Mouse (Mus musculus) MEL (cell line): ENCODE results near the gene Eml6. TPM values are rescaled to one million over a fixed set of nuclear protein-coding genes. Genes with fewer than 3 reads are reported as not detected.

Experiments
- DNase-seq: peaks from one replicate; pipeline ENCODE4 v3.0.0; 2011; ENCODE audit warnings: low read depth, low spot score
- H3K27ac ChIP-seq: 2 replicates; pipeline ENCODE4 v1.5.1; 2012; ENCODE audit warnings: low read depth, mild to moderate bottlenecking, control low read depth, low read length, moderate library complexity; ENCODE audit not compliant: control insufficient read depth
- H3K27me3 ChIP-seq, 2 experiments: fragments of 150-350 bp in 1 of 2; sonication (generic) in 1 of 2; 2 replicates each; pipeline ENCODE4 v1.6.1; 2012; ENCODE audit warnings: low read length in 2 of 2, mild to moderate bottlenecking in 2 of 2, improper control_type of control experiment in 1 of 2, moderate library complexity in 1 of 2; ENCODE audit not compliant: insufficient read depth in 2 of 2, control insufficient read depth in 1 of 2
- H3K36me3 ChIP-seq, 2 experiments: 2 replicates each; pipeline ENCODE4 v1.6.1; 2012 to 2014; ENCODE audit warnings: low read length in 2 of 2, improper control_type of control experiment in 1 of 2, inconsistent platforms in 1 of 2, mild to moderate bottlenecking in 1 of 2; ENCODE audit not compliant: insufficient read depth in 2 of 2, control insufficient read depth in 1 of 2
- H3K4me1 ChIP-seq, 2 experiments: fragments of 150-350 bp in 1 of 2; sonication (generic) in 1 of 2; 2 replicates each; pipeline ENCODE4 v1.6.1; 2012; ENCODE audit warnings: low read length in 2 of 2, improper control_type of control experiment in 1 of 2, mild to moderate bottlenecking in 1 of 2; ENCODE audit not compliant: insufficient read depth in 2 of 2, control insufficient read depth in 1 of 2
- H3K4me3 ChIP-seq, 2 experiments: fragments of 150-350 bp in 1 of 2; sonication (generic) in 1 of 2; 2 replicates each; pipeline ENCODE4 v1.5.1; 2012; ENCODE audit warnings: low read depth in 2 of 2, low read length in 2 of 2, mild to moderate bottlenecking in 2 of 2, moderate library complexity in 2 of 2, control low read depth in 1 of 2, improper control_type of control experiment in 1 of 2; ENCODE audit not compliant: control insufficient read depth in 1 of 2, insufficient read depth in 1 of 2
- H3K79me2 ChIP-seq: 2 replicates; pipeline ENCODE4 v1.6.1; 2012; ENCODE audit warnings: mild to moderate bottlenecking, low read length, moderate library complexity; ENCODE audit not compliant: control insufficient read depth, poor library complexity, insufficient read depth
- H3K9ac ChIP-seq: 2 replicates; pipeline ENCODE4 v1.6.1; 2012; ENCODE audit warnings: low read depth, mild to moderate bottlenecking, control low read depth, low read length, moderate library complexity; ENCODE audit not compliant: control insufficient read depth, poor library complexity, severe bottlenecking
- H3K9me3 ChIP-seq: fragments of 150-350 bp; sonication (generic); replicated peaks from 2 replicates; pipeline ENCODE4 v1.6.1; 2012; ENCODE audit warnings: mild to moderate bottlenecking, low read length, improper control_type of control experiment, moderate library complexity; ENCODE audit not compliant: insufficient read depth
- CHD1 ChIP-seq: IDR thresholded peaks from 2 replicates; pipeline ENCODE4 v1.6.1; 2012; ENCODE audit warnings: low read depth, mild to moderate bottlenecking, inconsistent platforms, low read length, improper control_type of control experiment
- ELF1 ChIP-seq: IDR thresholded peaks from 2 replicates; pipeline ENCODE4 v1.6.1; 2014; ENCODE audit warnings: low read depth, mild to moderate bottlenecking, inconsistent platforms, low read length, improper control_type of control experiment, moderate library complexity
- EP300 ChIP-seq, 2 experiments: IDR thresholded peaks; 2 replicates each; pipeline ENCODE4 v1.6.1; 2011; ENCODE audit warnings: improper control_type of control experiment in 2 of 2, low read length in 2 of 2, low read depth in 1 of 2, mild to moderate bottlenecking in 1 of 2
- HCFC1 ChIP-seq: IDR thresholded peaks from 2 replicates; pipeline ENCODE4 v1.6.1; 2012; ENCODE audit warnings: low read depth, mild to moderate bottlenecking, inconsistent platforms, low read length, improper control_type of control experiment, moderate library complexity
- KAT2A ChIP-seq: conservative IDR thresholded peaks from 2 replicates; pipeline ENCODE4 v1.6.1; 2012; ENCODE audit warnings: low read depth, low read length, improper control_type of control experiment, inconsistent platforms
- MAFK ChIP-seq: IDR thresholded peaks from 2 replicates; pipeline ENCODE4 v1.6.1; 2011; ENCODE audit warnings: low read depth, mild to moderate bottlenecking, low read length, improper control_type of control experiment, borderline replicate concordance
- MEF2A ChIP-seq: IDR thresholded peaks from 2 replicates; pipeline ENCODE4 v1.6.1; 2014; ENCODE audit warnings: low read depth, mild to moderate bottlenecking, inconsistent platforms, low read length, improper control_type of control experiment; ENCODE audit not compliant: poor library complexity, insufficient replicate concordance, severe bottlenecking; ENCODE audit errors: extremely low read depth
- RCOR1 ChIP-seq: IDR thresholded peaks from 2 replicates; pipeline ENCODE4 v1.6.1; 2012; ENCODE audit warnings: low read depth, mild to moderate bottlenecking, inconsistent platforms, low read length, improper control_type of control experiment
- SIN3A ChIP-seq: IDR thresholded peaks from 2 replicates; pipeline ENCODE4 v1.6.1; 2012; ENCODE audit warnings: low read length, improper control_type of control experiment, inconsistent platforms
- SMC3 ChIP-seq: IDR thresholded peaks from 2 replicates; pipeline ENCODE4 v1.6.1; 2011; ENCODE audit warnings: low read depth, low read length, improper control_type of control experiment
- USF1 ChIP-seq: IDR thresholded peaks from 2 replicates; pipeline ENCODE4 v1.6.1; 2014; ENCODE audit warnings: low read depth, mild to moderate bottlenecking, inconsistent platforms, low read length, improper control_type of control experiment, moderate library complexity
- USF2 ChIP-seq, 2 experiments: IDR thresholded peaks; 2 replicates each; pipeline ENCODE4 v1.6.1; 2011 to 2012; ENCODE audit warnings: improper control_type of control experiment in 2 of 2, low read length in 2 of 2, borderline replicate concordance in 1 of 2, inconsistent platforms in 1 of 2, low read depth in 1 of 2, mild to moderate bottlenecking in 1 of 2; ENCODE audit not compliant: insufficient read depth in 1 of 2
- polyA plus RNA-seq, 2 experiments: library from polyadenylated mRNA; stranded (reverse) in 1 of 2; unstranded in 1 of 2; fragments of >175 nt in 1 of 2; fragments of >200 nt in 1 of 2; gene quantifications; 2 replicates each; pipeline versions ENCODE4 v1.2.1 to v1.2.4; 2012; ENCODE audit warnings: low replicate concordance in 2 of 2, low read depth in 1 of 2; ENCODE audit not compliant: insufficient read length in 2 of 2, insufficient read depth in 1 of 2, missing spikeins in 1 of 2
- total RNA-seq: library from RNA; depleted of rRNA; stranded (reverse); fragments of 300-350 nt; gene quantifications from 2 replicates; pipeline ENCODE4 v1.2.3, GENCODE M21; 2012

Eml6 gene
- total and polyA plus RNA-seq, 3 experiments = 2.7 to 2.8 TPM; not detected in 1

DNA sequence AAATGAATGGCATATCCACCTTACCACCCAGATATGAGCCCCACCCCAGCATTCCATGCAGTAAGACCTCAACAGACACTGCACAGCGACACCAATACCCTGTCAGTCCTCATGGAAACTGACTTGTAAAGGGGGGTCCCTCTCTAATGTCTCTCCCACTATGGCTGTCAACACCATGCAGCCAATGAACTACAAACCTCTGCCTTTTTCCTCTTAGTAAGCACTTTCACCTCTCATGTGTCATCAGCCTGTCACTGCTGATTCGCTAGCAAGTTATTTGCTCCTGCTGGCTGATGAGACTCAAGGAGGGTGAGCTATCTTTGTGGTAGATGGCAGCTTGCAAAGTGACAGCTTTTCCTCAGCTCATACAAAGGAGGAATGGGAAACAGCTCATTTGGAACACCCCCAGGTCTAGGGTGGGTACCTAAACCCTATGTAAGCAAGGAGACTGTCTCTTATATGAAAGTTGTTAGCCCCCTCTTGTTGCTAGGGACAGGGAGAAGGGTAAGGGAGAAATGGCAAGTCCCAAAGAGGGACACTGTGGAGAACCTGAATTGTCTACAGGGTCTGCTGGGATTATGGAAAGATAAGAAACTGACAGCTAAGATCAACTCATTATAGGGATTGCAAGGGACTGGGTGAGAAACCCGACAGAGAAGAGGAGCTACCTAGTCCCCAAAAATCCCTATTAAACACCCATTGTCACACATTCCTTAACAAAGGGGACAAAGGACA is 255.0 kb downstream of the Eml6 start:
- Histone ChIP-seq H3K36me3 (peaks cover 0 to 2% of the 10 kb centered on the region in 2 experiments; a peak in 1 of 4 replicates), H3K4me1 (peaks cover 0 to 4% of the 10 kb centered on the region in 2 experiments; a peak in 2 of 4 replicates), H3K4me3 (no peak overlapping the region), H3K9me3 (no peaks in the 10 kb centered on the region), H3K79me2 (no peaks in the 10 kb centered on the region), H3K27ac (no peak overlapping the region), H3K9ac (no peak overlapping the region)
- no peak for DNase-seq
- no peak for TF ChIP-seq SIN3A
- TF ChIP-seq HCFC1 = no peak
- TF ChIP-seq RCOR1 = no peak
- no peak for TF ChIP-seq USF2 (IDR thresholded peaks at IDR 0.05; ENCODE audit: borderline replicate concordance in 1 of 2, insufficient read depth in 1 of 2, low read depth in 1 of 2, low read length in 2 of 2)
- TF ChIP-seq KAT2A = no peak
- TF ChIP-seq SMC3 = no peak
- TF ChIP-seq, all 39 proteins: peak for 0
- no peaks in the 10 kb centered on the region for H3K27me3 ChIP-seq

DNA sequence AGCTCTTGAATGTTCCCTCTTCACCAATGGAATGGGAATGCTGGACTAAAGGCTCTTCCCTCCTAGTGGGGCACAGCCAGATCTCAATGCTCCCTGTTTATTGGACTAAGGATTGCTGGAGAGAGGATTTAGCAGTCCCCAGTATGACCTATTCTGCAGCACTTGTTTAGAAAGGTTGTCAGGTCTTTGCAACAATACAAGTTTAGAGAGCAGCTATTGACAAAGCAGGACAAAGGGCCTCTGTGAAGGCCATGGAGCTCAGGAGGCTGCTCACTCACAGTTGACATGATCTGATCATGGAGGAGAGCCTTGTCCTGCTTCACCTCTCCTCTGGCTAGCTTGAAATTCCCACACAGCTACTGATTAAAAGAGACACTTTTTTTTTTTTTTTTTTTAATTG is 257.3 kb downstream of the Eml6 start:
- H3K9ac ChIP-seq = no peak overlapping the region
- no peak overlapping the region for H3K27ac ChIP-seq
- H3K4me3 ChIP-seq = no peak overlapping the region
- TF ChIP-seq EP300 (IDR thresholded peaks at IDR 0.05; ENCODE audit: low read depth in 1 of 2, low read length in 2 of 2) (no peak), USF1 (no peak), SIN3A (no peak), CHD1 (no peak), ELF1 (no peak), MAFK (no peak), HCFC1 (no peak), USF2 (IDR thresholded peaks at IDR 0.05; ENCODE audit: borderline replicate concordance in 1 of 2, insufficient read depth in 1 of 2, low read depth in 1 of 2, low read length in 2 of 2) (no peak), SMC3 (no peak), MEF2A (no peak)
- H3K79me2 ChIP-seq = no peaks in the 10 kb centered on the region
- H3K27me3 ChIP-seq = no peaks in the 10 kb centered on the region
- H3K36me3 ChIP-seq = no peaks in the 10 kb centered on the region
- no peaks in the 10 kb centered on the region for H3K9me3 ChIP-seq
- DNase-seq = no peak
- H3K4me1 ChIP-seq = no peaks in the 10 kb centered on the region
